Mouse (Mus musculus) liver, postnatal 0 days (tissue): ENCODE measurements around the gene Cops4. TPM values are rescaled to one million over a fixed set of nuclear protein-coding genes. Genes with fewer than 3 reads are reported as not detected.
A peak's percentile ranks its signal among the peaks of the same experiment; 100 is the strongest.

Source experiments
- ATAC-seq: fragments of 200-750 bp; cut with Nextera tagmentation; 2 replicates; pipeline ENCODE4 v1.8.0; 2017; ENCODE audit warnings: mild to moderate bottlenecking, moderate library complexity
- DNase-seq: peaks from one replicate; pipeline ENCODE4 v3.0.0-alpha.2; 2016
- H3K27ac ChIP-seq: fragments of 300-500 bp; sonication (generic); 2 replicates; pipeline ENCODE4 v1.5.1; 2014; ENCODE audit warnings: antibody characterized with exemption, moderate library complexity, mild to moderate bottlenecking, low read depth
- H3K27me3 ChIP-seq: fragments of 300-500 bp; sonication (generic); 2 replicates; pipeline ENCODE4 v1.6.1; 2014; ENCODE audit warnings: low read length, control low read depth, mixed read lengths; ENCODE audit not compliant: insufficient read depth
- H3K36me3 ChIP-seq: fragments of 300-500 bp; sonication (generic); replicated peaks from 2 replicates; pipeline ENCODE4 v1.6.1; 2014; ENCODE audit warnings: mild to moderate bottlenecking, control low read depth, low read length, moderate library complexity, mixed read lengths; ENCODE audit not compliant: insufficient read depth
- H3K4me1 ChIP-seq: fragments of 300-500 bp; sonication (generic); 2 replicates; pipeline ENCODE4 v1.6.1; 2014; ENCODE audit warnings: antibody characterized with exemption, mild to moderate bottlenecking, control low read depth; ENCODE audit not compliant: insufficient read depth
- H3K4me2 ChIP-seq: fragments of 300-500 bp; sonication (generic); 2 replicates; pipeline ENCODE4 v1.6.1; 2014; ENCODE audit warnings: low read depth, mild to moderate bottlenecking, low read length, moderate library complexity, mixed read lengths
- H3K4me3 ChIP-seq: fragments of 300-500 bp; sonication (generic); 2 replicates; pipeline ENCODE4 v1.5.1; 2014; ENCODE audit warnings: low read depth, low read length
- H3K9ac ChIP-seq: fragments of 300-500 bp; sonication (generic); replicated peaks from 2 replicates; pipeline ENCODE4 v1.6.1; 2014; ENCODE audit warnings: mild to moderate bottlenecking, moderate library complexity
- H3K9me3 ChIP-seq: fragments of 300-500 bp; sonication (generic); 2 replicates; pipeline ENCODE4 v1.6.1; 2016; ENCODE audit warnings: mild to moderate bottlenecking, control low read depth, low read length, mixed read lengths
- CTCF ChIP-seq: sonication (generic); IDR thresholded peaks from 2 replicates; pipeline ENCODE4 v1.5.1; 2016; ENCODE audit warnings: antibody characterized with exemption, low read depth
- EP300 ChIP-seq: IDR thresholded peaks from 2 replicates; pipeline ENCODE4 v1.6.1; 2016; ENCODE audit warnings: antibody characterized with exemption, low read depth, mild to moderate bottlenecking
- WGBS: fragments of 180-500 bp; shearing (Covaris S2); extraction: QIAGEN DNeasy Blood & Tissue Kit; methylation state at CpG from one replicate; pipeline ENCODE4 v1.1.7; 2014; ENCODE audit not compliant: insufficient replicate concordance; 5-methylcytosine and 5-hydroxymethylcytosine counted together
- polyA plus RNA-seq: library from polyadenylated mRNA; unstranded; fragments of >200 nt; fragmentation: Nextera tagmentation; extraction: Ambion mirVana; gene quantifications from 2 replicates; pipeline ENCODE4 v1.2.1, GENCODE M21; 2015

Gene Cops4
- polyA plus RNA-seq, 1 experiment from 2014 or later: 50.1 TPM

DNA sequence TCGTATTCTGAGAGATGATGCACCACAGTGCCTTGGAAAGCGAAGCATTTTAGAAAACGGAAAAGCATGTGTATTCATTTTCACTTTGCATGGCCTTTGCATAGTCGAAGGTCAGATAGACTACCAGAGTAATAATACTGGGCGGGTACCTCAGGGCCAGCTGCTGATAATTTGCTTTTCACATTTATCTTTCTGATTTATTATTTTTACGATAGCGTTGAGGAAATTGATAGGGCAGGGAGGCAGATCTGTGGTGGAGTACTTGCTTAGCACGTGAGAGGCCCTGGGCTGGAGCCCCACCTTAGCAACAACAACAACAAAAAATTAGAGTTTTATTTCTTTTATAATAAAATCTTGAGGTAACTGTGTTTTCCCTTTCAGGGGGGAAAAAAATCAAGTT lies 50.1 kb downstream of the Cops4 start:
- WGBS: 50% methylated on average over 8 of the region's 8 CpGs
- Histone ChIP-seq H3K9me3 (no peaks in the 10 kb centered on the region), H3K36me3 (peaks cover 3% of the 10 kb centered on the region; the same call in 1 of the 2 replicates), H3K4me3 (no peak overlapping the region), H3K4me1 (peaks cover 23% of the 10 kb centered on the region), H3K27me3 (no peaks in the 10 kb centered on the region), H3K9ac (no peak overlapping the region), H3K27ac (peak overlapping the region; percentile 76), H3K4me2 (peak overlapping the region; percentile 49)
- no peak for DNase-seq
- ATAC-seq: no peak
- no peak for TF ChIP-seq CTCF
- TF ChIP-seq EP300: no peak

DNA sequence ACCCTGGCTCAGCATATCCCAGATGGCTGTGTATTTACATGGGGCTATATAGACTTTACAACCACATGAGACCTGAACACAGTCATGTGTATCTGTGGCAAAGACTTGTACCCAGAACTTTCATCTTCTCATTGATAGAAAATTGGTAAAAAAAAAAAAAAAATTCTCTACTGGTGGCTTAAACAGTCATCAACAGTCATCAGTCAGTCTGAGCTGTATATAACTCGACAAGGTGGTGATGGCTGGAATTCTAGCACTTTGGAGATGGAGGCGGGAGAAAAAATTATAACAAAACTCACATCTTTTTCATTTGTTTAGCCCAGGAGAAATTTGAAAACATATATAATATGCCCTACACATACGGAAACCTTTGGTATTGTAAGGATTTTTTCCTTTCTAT lies 50.7 kb downstream of the Cops4 start:
- H3K36me3 ChIP-seq: no peaks in the 10 kb centered on the region
- 61% methylated on average over 3 of the region's 3 CpGs for WGBS
- ATAC-seq: no peak
- peaks cover 23% of the 10 kb centered on the region for H3K4me1 ChIP-seq
- no peak for TF ChIP-seq CTCF
- no peak for TF ChIP-seq EP300
- no peaks in the 10 kb centered on the region for H3K27me3 ChIP-seq
- no peak overlapping the region for H3K9ac ChIP-seq
- H3K9me3 ChIP-seq: no peaks in the 10 kb centered on the region
- no peak overlapping the region for H3K4me3 ChIP-seq
- H3K27ac ChIP-seq: no peak overlapping the region
- peak overlapping the region; percentile 49 for H3K4me2 ChIP-seq
- no peak for DNase-seq

DNA sequence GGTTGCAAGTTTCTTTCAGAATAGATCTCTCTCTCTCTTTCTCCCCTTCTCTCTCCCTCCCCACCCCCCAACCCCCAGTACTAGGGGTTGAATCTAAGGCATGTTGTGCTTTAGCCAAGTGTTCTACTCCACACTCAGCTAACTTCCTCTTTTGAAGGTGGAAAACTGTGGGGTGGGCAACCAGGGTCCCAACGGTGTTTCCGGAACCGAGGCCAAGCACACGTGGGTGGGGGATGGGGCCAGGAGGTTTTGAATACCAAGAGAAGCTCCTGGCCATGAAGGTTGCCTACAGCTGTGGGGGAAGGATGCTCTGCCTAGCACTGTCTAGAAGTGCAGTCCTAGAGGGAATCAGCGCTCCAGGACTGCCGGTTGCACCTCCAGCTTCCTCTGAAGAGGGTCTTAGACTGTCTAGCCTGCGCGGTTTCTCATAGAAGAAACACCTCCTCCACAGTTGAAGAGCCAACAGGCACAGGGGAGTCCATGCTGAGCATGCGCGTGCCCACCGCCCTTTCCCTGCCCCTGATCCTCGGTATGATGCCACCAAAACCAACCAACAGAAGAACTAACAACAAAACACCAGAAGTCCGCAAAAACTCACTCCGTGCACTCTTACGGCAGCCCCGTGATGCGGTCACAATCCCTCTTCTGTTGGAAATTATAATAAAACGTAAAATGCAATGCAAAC lies 51.3 kb downstream of the Cops4 start:
- peak overlapping the region; percentile 45 for H3K4me3 ChIP-seq
- TF ChIP-seq CTCF (no peak), EP300 (no peak)
- no peaks in the 10 kb centered on the region for H3K9me3 ChIP-seq
- peak; percentile 5; the same call in 1 of the 2 replicates for ATAC-seq
- H3K4me1 ChIP-seq: peaks cover 23% of the 10 kb centered on the region
- H3K4me2 ChIP-seq: peak overlapping the region; percentile 57
- H3K27me3 ChIP-seq: no peaks in the 10 kb centered on the region
- peak; percentile 47 for DNase-seq
- peak overlapping the region; percentile 22; the same call in 1 of the 2 replicates for H3K9ac ChIP-seq
- H3K27ac ChIP-seq: peak overlapping the region; percentile 78
- H3K36me3 ChIP-seq: no peaks in the 10 kb centered on the region
- WGBS: 49% methylated on average over 18 of the region's 18 CpGs

DNA sequence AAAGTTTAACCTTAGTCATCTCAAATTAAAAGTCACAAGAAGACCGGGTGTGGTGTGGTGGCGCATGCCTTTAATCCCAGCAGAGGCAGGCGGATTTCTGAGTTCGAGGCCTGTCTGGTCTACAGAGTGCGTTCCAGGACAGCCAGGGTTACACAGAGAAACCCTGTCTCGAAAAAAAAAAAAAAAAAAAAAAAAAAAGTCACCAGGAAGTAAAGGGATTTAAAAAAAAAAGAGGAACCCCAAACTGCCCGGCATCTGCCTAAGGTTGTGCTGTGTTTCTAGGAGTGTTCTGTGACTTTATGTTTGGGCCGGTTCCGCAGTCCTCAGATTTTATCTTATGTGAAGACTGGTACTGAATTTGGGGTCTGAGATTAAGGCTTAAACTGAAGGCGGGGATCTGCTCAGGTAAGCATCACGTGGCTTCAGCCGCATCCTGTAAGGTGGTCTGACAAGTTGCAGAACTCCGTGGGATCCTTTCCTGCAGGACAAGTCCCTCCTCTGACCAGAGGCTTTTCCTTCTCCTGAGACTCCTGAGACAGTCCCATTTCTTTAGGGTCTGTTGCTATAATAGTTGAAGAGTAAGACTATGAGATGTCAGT lies 52.0 kb downstream of the Cops4 start:
- no peaks in the 10 kb centered on the region for H3K9me3 ChIP-seq
- peak overlapping the region; percentile 57 for H3K4me2 ChIP-seq
- ATAC-seq (no peak), DNase-seq (no peak)
- no peak for TF ChIP-seq CTCF
- H3K9ac ChIP-seq: peak overlapping the region; percentile 39
- peak overlapping the region; percentile 45 for H3K4me3 ChIP-seq
- H3K27ac ChIP-seq: peak overlapping the region; percentile 78
- WGBS: 31% methylated on average over 13 of the region's 13 CpGs
- no peaks in the 10 kb centered on the region for H3K36me3 ChIP-seq
- peaks cover 25% of the 10 kb centered on the region for H3K4me1 ChIP-seq
- no peaks in the 10 kb centered on the region for H3K27me3 ChIP-seq

DNA sequence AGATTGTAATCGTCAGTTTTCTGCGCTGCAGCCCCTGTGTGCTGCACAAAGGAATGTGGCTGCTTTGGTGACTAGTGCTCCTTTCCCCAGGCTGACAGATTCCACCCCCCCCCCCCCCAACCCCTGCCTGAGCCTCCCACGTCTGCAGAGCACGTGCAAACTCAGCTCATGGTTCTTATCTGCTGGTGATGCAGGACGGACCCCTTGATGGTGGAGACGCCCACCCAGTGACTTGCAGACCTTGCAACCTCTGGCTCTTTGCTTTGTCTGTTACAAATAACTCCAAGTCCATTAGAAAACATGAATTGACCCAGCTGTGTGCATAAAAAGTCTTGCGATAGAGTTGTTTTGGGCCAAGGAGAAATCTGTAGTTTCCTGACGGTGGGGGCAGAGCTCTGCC lies 52.6 kb downstream of the Cops4 start:
- Histone ChIP-seq H3K9me3 (no peaks in the 10 kb centered on the region), H3K4me3 (peak overlapping the region; percentile 45), H3K27me3 (no peaks in the 10 kb centered on the region), H3K27ac (peak overlapping the region; percentile 78), H3K4me1 (peaks cover 19% of the 10 kb centered on the region), H3K9ac (peak overlapping the region; percentile 39), H3K36me3 (no peaks in the 10 kb centered on the region), H3K4me2 (peak overlapping the region; percentile 56)
- ATAC-seq (no peak), DNase-seq (no peak)
- 17% methylated on average over 8 of the region's 8 CpGs for WGBS
- no peak for TF ChIP-seq EP300
- no peak for TF ChIP-seq CTCF

DNA sequence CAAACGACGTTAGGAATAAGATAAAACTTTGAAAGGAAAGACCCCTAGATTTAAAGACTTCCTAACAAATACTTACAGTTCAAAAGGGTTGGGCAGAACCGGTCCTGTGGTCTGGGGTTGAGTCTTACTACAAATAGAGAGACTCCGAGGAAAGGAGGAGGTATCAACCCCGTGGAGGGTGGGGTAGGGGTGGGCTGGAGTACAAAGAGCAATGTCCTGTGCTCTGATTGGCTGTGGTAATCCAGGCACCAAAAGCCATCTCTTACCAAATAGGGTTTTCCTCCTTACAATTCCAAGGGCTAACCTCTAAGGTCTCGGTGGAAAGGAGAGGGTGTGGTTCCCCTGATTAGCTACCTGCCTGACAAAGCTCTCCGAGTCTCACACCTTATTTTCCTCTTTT lies 54.0 kb downstream of the Cops4 start, which contains the start of gene Plac8:
Gene Plac8, minus strand, starts transcription at position 177 of the 400 bp plus-strand sequence.
- peak; percentile 40 for DNase-seq
- peak within 1 kb of the TSS; percentile 45 for H3K4me3 ChIP-seq

More for the DNA sequence above, 54.0 kb downstream of the Cops4 start, which contains the start of gene Plac8:
- H3K27ac ChIP-seq: peak within 1 kb of the TSS; percentile 78
- H3K9me3 ChIP-seq: no peaks in the 10 kb centered on the region
- H3K27me3 ChIP-seq: no peaks in the 10 kb centered on the region
- peak; percentile 18; the same call in 1 of the 2 replicates for ATAC-seq
- peak within 1 kb of the TSS; percentile 57 for H3K4me2 ChIP-seq
- TF ChIP-seq CTCF (no peak), EP300 (no peak)
- WGBS: 17% methylated on average over 7 of the region's 7 CpGs
- H3K4me1 ChIP-seq: peaks cover 11% of the 10 kb centered on the region
- no peaks in the 10 kb centered on the region for H3K36me3 ChIP-seq
- peak within 1 kb of the TSS; percentile 39 for H3K9ac ChIP-seq
